Mouse (Mus musculus): ENCODE measurements around the gene Utrn. TPM values are rescaled to one million over a fixed set of nuclear protein-coding genes. Genes with fewer than 3 reads are reported as not detected.
A peak's percentile ranks its signal among the peaks of the same experiment; 100 is the strongest.

Gene Utrn
- total RNA-seq, 1 experiment from 2014 or later = 84.1 TPM

GRCm38 (mm10) chr10:12850781-12851471, 18.2 kb downstream of the Utrn start:
- no peak for ATAC-seq (ENCODE audit: extremely low read depth, insufficient number of reproducible peaks, low FRiP score, poor library complexity, severe bottlenecking)

GRCm38 (mm10) chr10:12848322-12849108, 20.6 kb downstream of the Utrn start:
- no peak for ATAC-seq (ENCODE audit: extremely low read depth, insufficient number of reproducible peaks, low FRiP score, poor library complexity, severe bottlenecking)

GRCm38 (mm10) chr10:12842543-12842942, 26.6 kb downstream of the Utrn start:
- 0 out of 2 replicates have a peak, but pooled peaks have one; percentile 16 for ATAC-seq (ENCODE audit: extremely low read depth, insufficient number of reproducible peaks, low FRiP score, poor library complexity, severe bottlenecking)

- peak; percentile 41; the same call in 1 of the 2 replicates for ATAC-seq (ENCODE audit: extremely low read depth, insufficient number of reproducible peaks, low FRiP score, poor library complexity, severe bottlenecking)
These were observed 27.7 kb downstream of the Utrn start for GRCm38 (mm10) chr10:12841497-12841896.

GRCm38 (mm10) chr10:12837636-12838035, 31.5 kb downstream of the Utrn start:
- ATAC-seq (ENCODE audit: extremely low read depth, insufficient number of reproducible peaks, low FRiP score, poor library complexity, severe bottlenecking) = no peak

- 0 out of 2 replicates have a peak, but pooled peaks have one; percentile 19 for ATAC-seq (ENCODE audit: extremely low read depth, insufficient number of reproducible peaks, low FRiP score, poor library complexity, severe bottlenecking)
These were observed 32.9 kb downstream of the Utrn start for GRCm38 (mm10) chr10:12836048-12836816.

- no peak for ATAC-seq (ENCODE audit: extremely low read depth, insufficient number of reproducible peaks, low FRiP score, poor library complexity, severe bottlenecking)
These were observed 35.0 kb downstream of the Utrn start for GRCm38 (mm10) chr10:12834215-12834614.

GRCm38 (mm10) chr10:12832163-12832562, 37.0 kb downstream of the Utrn start:
- no peak for ATAC-seq (ENCODE audit: extremely low read depth, insufficient number of reproducible peaks, low FRiP score, poor library complexity, severe bottlenecking)

- no peak for ATAC-seq (ENCODE audit: extremely low read depth, insufficient number of reproducible peaks, low FRiP score, poor library complexity, severe bottlenecking)
These were observed 41.4 kb downstream of the Utrn start for GRCm38 (mm10) chr10:12827778-12828177.

- ATAC-seq (ENCODE audit: extremely low read depth, insufficient number of reproducible peaks, low FRiP score, poor library complexity, severe bottlenecking) = no peak
These were observed 41.9 kb downstream of the Utrn start for GRCm38 (mm10) chr10:12827306-12827705.

GRCm38 (mm10) chr10:12826760-12827281, 42.3 kb downstream of the Utrn start:
- ATAC-seq (ENCODE audit: extremely low read depth, insufficient number of reproducible peaks, low FRiP score, poor library complexity, severe bottlenecking) = no peak

GRCm38 (mm10) chr10:12824386-12824785, 44.8 kb downstream of the Utrn start:
- no peak for ATAC-seq (ENCODE audit: extremely low read depth, insufficient number of reproducible peaks, low FRiP score, poor library complexity, severe bottlenecking)

- peak; percentile 52 for ATAC-seq (ENCODE audit: extremely low read depth, insufficient number of reproducible peaks, low FRiP score, poor library complexity, severe bottlenecking)
These were observed 45.5 kb downstream of the Utrn start for GRCm38 (mm10) chr10:12823437-12824219.

GRCm38 (mm10) chr10:12820978-12821735, 48.0 kb downstream of the Utrn start:
- no peak for ATAC-seq (ENCODE audit: extremely low read depth, insufficient number of reproducible peaks, low FRiP score, poor library complexity, severe bottlenecking)

GRCm38 (mm10) chr10:12817409-12817808, 51.8 kb downstream of the Utrn start:
- ATAC-seq (ENCODE audit: extremely low read depth, insufficient number of reproducible peaks, low FRiP score, poor library complexity, severe bottlenecking) = no peak

GRCm38 (mm10) chr10:12816530-12816929, 52.6 kb downstream of the Utrn start:
- no peak for ATAC-seq (ENCODE audit: extremely low read depth, insufficient number of reproducible peaks, low FRiP score, poor library complexity, severe bottlenecking)

GRCm38 (mm10) chr10:12814411-12814810, 54.8 kb downstream of the Utrn start:
- ATAC-seq (ENCODE audit: extremely low read depth, insufficient number of reproducible peaks, low FRiP score, poor library complexity, severe bottlenecking) = no peak

GRCm38 (mm10) chr10:12813881-12814280, 55.3 kb downstream of the Utrn start:
- no peak for ATAC-seq (ENCODE audit: extremely low read depth, insufficient number of reproducible peaks, low FRiP score, poor library complexity, severe bottlenecking)
